Comparison of ENCODE assay signal across 10 mouse cellular contexts in the genomic region with DNA sequence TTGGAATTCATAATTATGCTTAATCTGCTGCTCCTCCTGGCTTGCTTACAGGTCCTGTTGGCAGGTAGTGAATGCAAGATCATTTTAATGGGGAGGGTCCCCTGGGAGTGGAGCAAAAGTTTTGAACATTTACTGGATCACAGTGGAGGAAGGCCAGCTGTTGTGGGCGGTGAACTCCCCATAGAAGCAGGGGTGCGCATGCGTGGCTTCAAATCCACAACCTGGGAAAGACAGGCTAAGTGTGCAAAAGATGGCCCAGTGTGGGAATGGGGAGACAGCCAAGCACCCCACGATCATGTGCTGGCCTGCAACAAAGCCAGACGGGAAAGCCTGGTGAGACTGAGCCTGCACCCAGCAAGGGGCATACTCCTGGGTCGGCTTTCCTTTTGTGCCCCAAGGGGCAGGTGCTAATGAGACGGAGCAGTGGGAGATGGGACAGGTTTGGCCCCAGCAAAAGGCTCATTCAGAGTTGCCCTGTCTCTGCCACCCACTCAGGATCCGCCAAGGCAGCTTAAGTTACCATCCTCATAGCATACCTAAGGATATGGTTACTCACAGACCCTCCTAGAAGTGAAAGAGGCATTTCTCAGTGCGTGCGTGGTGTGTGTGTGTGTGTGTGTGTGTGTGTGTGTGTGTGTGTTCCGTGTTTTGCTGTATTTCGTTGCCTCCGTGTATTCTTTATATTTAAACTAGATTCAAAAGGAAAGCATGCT.
DNase-seq lines count a peak whose midpoint lies in the region; ATAC-seq lines count a peak whose summit lies in the region.
"Had no signal": no experiment of that assay in that cellular context is flagged by ENCODE, and none has a peak within 500 bp of the region (broad histone marks: within the 10 kb centered on the region; RNA-seq: fewer than 3 reads in every experiment).

No protein-coding gene starts in this region.

- no peak overlapping the region for H3K9ac ChIP-seq in lung, embryonic 16.5 days (ENCODE audit: low read length)
- H3K9ac ChIP-seq in forebrain, embryonic 14.5 days (ENCODE audit: low read length) = no peak overlapping the region
- H3K9ac ChIP-seq in midbrain, embryonic 12.5 days (replicated peaks) = no peak overlapping the region

- H3K27me3 ChIP-seq in lung, embryonic 16.5 days (ENCODE audit: control insufficient read depth, insufficient read depth, low read depth, low read length) = no peaks in the 10 kb centered on the region
- no peaks in the 10 kb centered on the region for H3K27me3 ChIP-seq in forebrain, embryonic 14.5 days (replicated peaks; ENCODE audit: control insufficient read depth, insufficient read depth, low read length)
- H3K27me3 ChIP-seq in midbrain, embryonic 12.5 days = peaks cover 10% of the 10 kb centered on the region

- H3K27ac ChIP-seq in lung, embryonic 16.5 days (ENCODE audit: low read length) = no peak overlapping the region
- peak overlapping the region; percentile 73 for H3K27ac ChIP-seq in forebrain, embryonic 14.5 days (ENCODE audit: low read depth, low read length)
- H3K27ac ChIP-seq in midbrain, embryonic 12.5 days (replicated peaks) = no peak overlapping the region

- no peaks in the 10 kb centered on the region for H3K36me3 ChIP-seq in lung, embryonic 16.5 days (ENCODE audit: control insufficient read depth, insufficient read depth, low read length)
- no peaks in the 10 kb centered on the region for H3K36me3 ChIP-seq in forebrain, embryonic 14.5 days (ENCODE audit: control insufficient read depth, insufficient read depth, low read length)
- H3K36me3 ChIP-seq in midbrain, embryonic 12.5 days = no peaks in the 10 kb centered on the region

- no peaks in the 10 kb centered on the region for H3K9me3 ChIP-seq in lung, embryonic 16.5 days (ENCODE audit: control insufficient read depth, low read length)
- no peaks in the 10 kb centered on the region for H3K9me3 ChIP-seq in forebrain, embryonic 14.5 days (replicated peaks; ENCODE audit: control insufficient read depth, low read length)
- no peaks in the 10 kb centered on the region for H3K9me3 ChIP-seq in midbrain, embryonic 12.5 days

- H3K4me2 ChIP-seq in lung, embryonic 16.5 days (ENCODE audit: low read depth, low read length) = no peak overlapping the region
- H3K4me2 ChIP-seq in forebrain, embryonic 14.5 days (ENCODE audit: low read length) = peak overlapping the region; percentile 23
- no peak overlapping the region for H3K4me2 ChIP-seq in midbrain, embryonic 12.5 days (replicated peaks)

- ATAC-seq in lung, embryonic 16.5 days (ENCODE audit: low read depth) = 0 out of 2 replicates have a peak, but pooled peaks have one; percentile 23
- ATAC-seq in forebrain, embryonic 14.5 days = peak; percentile 72; the same call in 1 of the 2 replicates
- 0 out of 2 replicates have a peak, but pooled peaks have one; percentile 30 for ATAC-seq in midbrain, embryonic 12.5 days (ENCODE audit: low FRiP score, low read depth)
- ATAC-seq: intestine, postnatal 0 days; lung, postnatal 0 days had no signal

- H3K4me3 ChIP-seq in lung, embryonic 16.5 days (ENCODE audit: low read length) = no peak overlapping the region
- no peak overlapping the region for H3K4me3 ChIP-seq in forebrain, embryonic 14.5 days (ENCODE audit: low read depth, low read length)
- no peak overlapping the region for H3K4me3 ChIP-seq in midbrain, embryonic 12.5 days

- WGBS in lung, embryonic 16.5 days = 65% methylated on average over 13 of the region's 13 CpGs
- WGBS in forebrain, embryonic 14.5 days = 22% methylated on average over 13 of the region's 13 CpGs
- 29% methylated on average over 13 of the region's 13 CpGs for WGBS in midbrain, embryonic 12.5 days

- no peaks in the 10 kb centered on the region for H3K4me1 ChIP-seq in lung, embryonic 16.5 days (replicated peaks; ENCODE audit: control insufficient read depth, insufficient read depth, low read length)
- H3K4me1 ChIP-seq in forebrain, embryonic 14.5 days (ENCODE audit: control insufficient read depth, insufficient read depth, low read length) = peaks cover 20% of the 10 kb centered on the region; the same call in 1 of the 2 replicates
- peaks cover 20% of the 10 kb centered on the region for H3K4me1 ChIP-seq in midbrain, embryonic 12.5 days

- no peak for DNase-seq in lung, adult 18-20 months
- DNase-seq in cerebellum, postnatal 25 days = peak; percentile 61 to 67
- peak; percentile 86 for DNase-seq in forebrain, embryonic 14.5 days (ENCODE audit: low spot score)
- no peak for DNase-seq in adrenal gland, postnatal 25 days
- DNase-seq in left cerebral cortex, postnatal 25 days (ENCODE audit: low spot score in 2 of 2) = no peak
- DNase-seq in right cerebral cortex, adult 18-20 months = no peak

- intact Hi-C loops in left cerebral cortex, postnatal 25 days (cut with DNase I) = loop anchor here (10.0 kb wide), 4 partner anchors 278 to 1028 kb away; partner anchors contain the start of gene Epha4

Comparison
In these comparisons a context has a peak if more than half of its experiments do, and no peak if none do; other contexts are left out.
1. DNase-seq: peak in cerebellum, postnatal 25 days (2 of 2) and forebrain, embryonic 14.5 days (single experiment); none in lung, adult 18-20 months (0 of 2), adrenal gland, postnatal 25 days (single experiment), left cerebral cortex, postnatal 25 days (0 of 2) and right cerebral cortex, adult 18-20 months (single experiment).
2. Peak in every context shown above with its lines, with median percentiles within 50 percentile points of each other: ATAC-seq.